Mouse (Mus musculus) lung, embryonic 16.5 days (tissue): Measurements from ENCODE around the gene Hmcn1. TPM values are rescaled to one million over a fixed set of nuclear protein-coding genes. Genes with fewer than 3 reads are reported as not detected.

Experiments used
- ATAC-seq: fragments of 200-750 bp; cut with Nextera tagmentation; 2 replicates; pipeline ENCODE4 v1.8.0; 2017; ENCODE audit warnings: low read depth, mild to moderate bottlenecking, moderate library complexity
- H3K27ac ChIP-seq: fragments of 300-500 bp; sonication (generic); 2 replicates; pipeline ENCODE4 v1.5.1; 2014; ENCODE audit warnings: mild to moderate bottlenecking, control low read depth, low read length
- H3K27me3 ChIP-seq: fragments of 300-500 bp; sonication (generic); 2 replicates; pipeline ENCODE4 v1.6.1; 2014; ENCODE audit warnings: low read depth, low read length, mixed read lengths; ENCODE audit not compliant: control insufficient read depth, insufficient read depth
- H3K36me3 ChIP-seq: fragments of 300-500 bp; sonication (generic); 2 replicates; pipeline ENCODE4 v1.6.1; 2014; ENCODE audit warnings: low read length; ENCODE audit not compliant: control insufficient read depth, insufficient read depth
- H3K4me1 ChIP-seq: fragments of 300-500 bp; sonication (generic); replicated peaks from 2 replicates; pipeline ENCODE4 v1.6.1; 2014; ENCODE audit warnings: low read length, mixed read lengths; ENCODE audit not compliant: control insufficient read depth, insufficient read depth
- H3K4me2 ChIP-seq: fragments of 300-500 bp; sonication (generic); 2 replicates; pipeline ENCODE4 v1.6.1; 2014; ENCODE audit warnings: low read depth, low read length, control low read depth
- H3K4me3 ChIP-seq: fragments of 300-500 bp; sonication (generic); 2 replicates; pipeline ENCODE4 v1.5.1; 2014; ENCODE audit warnings: mild to moderate bottlenecking, low read length, control low read depth
- H3K9ac ChIP-seq: fragments of 300-500 bp; sonication (generic); 2 replicates; pipeline ENCODE4 v1.6.1; 2014; ENCODE audit warnings: low read length, control low read depth
- H3K9me3 ChIP-seq: fragments of 300-500 bp; sonication (generic); 2 replicates; pipeline ENCODE4 v1.6.1; 2016; ENCODE audit warnings: low read length; ENCODE audit not compliant: control insufficient read depth
- WGBS: fragments of 180-500 bp; shearing (Covaris S2); extraction: QIAGEN DNeasy Blood & Tissue Kit; methylation state at CpG from one replicate; pipeline ENCODE4 v1.1.7; 2014; 5-methylcytosine and 5-hydroxymethylcytosine counted together
- polyA plus RNA-seq: library from polyadenylated mRNA; unstranded; fragments of >200 nt; fragmentation: Nextera tagmentation; extraction: Ambion mirVana; gene quantifications from 2 replicates; pipeline ENCODE4 v1.2.1, GENCODE M21; 2015

Hmcn1 gene
- polyA plus RNA-seq, 1 experiment from 2014 or later, result 12.0 TPM

DNA sequence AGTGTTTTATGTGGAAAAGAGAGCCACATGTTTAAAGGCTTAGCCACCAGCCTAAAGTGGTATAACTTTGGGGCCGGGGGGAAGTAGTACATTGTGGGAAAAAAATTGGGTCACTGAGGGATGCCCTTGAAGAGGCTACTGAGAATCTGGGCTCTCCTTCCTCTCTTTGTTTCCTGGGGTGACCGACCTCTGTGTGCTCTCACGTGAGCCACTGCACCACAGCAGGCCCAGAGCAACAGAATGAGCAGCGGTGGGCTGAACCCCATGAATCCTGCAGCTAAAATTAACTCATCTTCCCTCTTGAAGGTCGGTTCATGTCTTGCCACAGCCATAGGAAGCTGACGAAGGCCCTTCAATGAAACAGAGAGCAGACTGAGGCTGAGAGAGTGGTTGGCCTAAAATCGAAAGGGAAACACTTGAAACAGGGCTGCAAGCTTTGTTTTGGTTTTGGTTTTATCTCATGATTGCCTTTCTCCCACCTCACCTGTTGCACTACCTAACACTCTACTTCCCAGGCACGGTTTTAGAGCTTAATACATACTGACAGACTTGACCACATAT is 8.7 kb upstream of the Hmcn1 start:
- Histone ChIP-seq H3K4me2 (no peak overlapping the region), H3K36me3 (no peaks in the 10 kb centered on the region), H3K4me1 (peaks cover 10% of the 10 kb centered on the region), H3K9ac (no peak overlapping the region), H3K4me3 (no peak overlapping the region), H3K9me3 (no peaks in the 10 kb centered on the region), H3K27me3 (no peaks in the 10 kb centered on the region), H3K27ac (no peak overlapping the region)
- 74% methylated on average over 8 of the region's 8 CpGs for WGBS
- ATAC-seq, result no peak

DNA sequence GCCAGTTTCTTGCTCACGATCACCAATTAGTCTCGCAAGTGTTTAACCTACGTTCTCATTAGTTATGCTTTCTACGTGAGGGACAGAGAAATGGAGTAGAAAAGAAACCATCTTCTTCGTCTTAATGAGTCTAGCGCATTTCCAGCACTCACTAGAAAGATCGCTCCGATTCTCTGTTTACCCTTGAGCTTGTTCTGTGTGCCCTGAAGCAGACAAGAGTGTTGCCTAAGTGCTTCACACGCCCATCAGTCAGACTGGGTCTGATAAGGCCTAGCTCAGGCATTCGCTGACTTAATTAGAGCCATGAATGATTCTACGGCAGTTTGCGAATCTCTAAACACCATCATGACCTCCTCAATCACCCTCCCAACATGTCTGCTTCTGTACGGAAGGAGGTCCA is 7.5 kb upstream of the Hmcn1 start:
- Histone ChIP-seq H3K27me3 (no peaks in the 10 kb centered on the region), H3K4me2 (peak overlapping the region; percentile 41), H3K4me3 (no peak overlapping the region; the same call in 1 of the 2 replicates), H3K9ac (no peak overlapping the region), H3K4me1 (peaks cover 10% of the 10 kb centered on the region), H3K9me3 (peaks cover 2% of the 10 kb centered on the region; the same call in 1 of the 2 replicates), H3K36me3 (no peaks in the 10 kb centered on the region), H3K27ac (no peak overlapping the region)
- WGBS, result 24% methylated on average over 13 of the region's 13 CpGs
- ATAC-seq, result 0 out of 2 replicates have a peak, but pooled peaks have one; percentile 36

GRCm38 (mm10) chr1:150994612-150995011 is 1.4 kb upstream of the Hmcn1 start:
- peaks cover 2% of the 10 kb centered on the region; the same call in 1 of the 2 replicates for H3K9me3 ChIP-seq
- ATAC-seq, result no peak
- H3K36me3 ChIP-seq, result no peaks in the 10 kb centered on the region
- H3K4me3 ChIP-seq, result no peak overlapping the region
- no peak overlapping the region for H3K9ac ChIP-seq
- 30% methylated on average over 2 of the region's 2 CpGs for WGBS
- no peak overlapping the region for H3K27ac ChIP-seq
- no peak overlapping the region for H3K4me2 ChIP-seq
- no peaks in the 10 kb centered on the region for H3K27me3 ChIP-seq
- H3K4me1 ChIP-seq, result peaks cover 4% of the 10 kb centered on the region; the same call in 1 of the 2 replicates

GRCm38 (mm10) chr1:150992711-150993161 is 499 bp downstream of the Hmcn1 start:
- no peaks in the 10 kb centered on the region for H3K36me3 ChIP-seq
- H3K4me2 ChIP-seq, result peak overlapping the region; percentile 88
- H3K9ac ChIP-seq, result peak overlapping the region; percentile 81
- H3K4me1 ChIP-seq, result peaks cover 4% of the 10 kb centered on the region; the same call in 1 of the 2 replicates
- 0% methylated on average over 6 of the region's 6 CpGs for WGBS
- ATAC-seq, result no peak; the same call in none of the 2 replicates
- H3K4me3 ChIP-seq, result peak overlapping the region; percentile 73
- H3K9me3 ChIP-seq, result peaks cover 2% of the 10 kb centered on the region; the same call in 1 of the 2 replicates
- no peaks in the 10 kb centered on the region for H3K27me3 ChIP-seq
- peak overlapping the region; percentile 74 for H3K27ac ChIP-seq

- Histone ChIP-seq H3K9me3 (peaks cover 2% of the 10 kb centered on the region; the same call in 1 of the 2 replicates), H3K36me3 (no peaks in the 10 kb centered on the region), H3K4me2 (peak overlapping the region; percentile 88), H3K4me3 (peak overlapping the region; percentile 73), H3K9ac (peak overlapping the region; percentile 65), H3K27me3 (no peaks in the 10 kb centered on the region), H3K27ac (peak overlapping the region; percentile 54), H3K4me1 (peaks cover 4% of the 10 kb centered on the region; the same call in 1 of the 2 replicates)
- 1% methylated on average over 10 of the region's 10 CpGs for WGBS
- no peak for ATAC-seq
These were observed 1.3 kb downstream of the Hmcn1 start for GRCm38 (mm10) chr1:150991745-150992554.

DNA sequence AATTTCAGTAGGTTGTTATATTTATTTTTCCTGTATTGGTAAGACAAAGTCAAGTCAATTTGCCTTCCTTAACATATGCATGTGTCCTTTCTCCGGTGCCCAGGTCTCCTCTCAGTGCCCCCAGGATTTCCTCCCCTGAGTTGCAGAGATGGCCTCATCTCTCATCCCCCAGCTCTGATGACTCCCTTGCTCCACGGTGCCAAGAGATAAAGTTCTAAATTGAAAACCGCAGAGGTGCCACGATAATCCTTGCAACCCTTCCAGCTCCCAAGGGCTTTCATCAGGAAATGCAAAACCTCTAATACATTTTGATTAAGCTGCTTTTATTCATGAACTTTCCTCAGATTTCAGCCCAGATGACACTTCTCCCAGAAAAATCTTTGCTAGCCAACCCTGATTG is 8.3 kb downstream of the Hmcn1 start:
- H3K4me2 ChIP-seq, result no peak overlapping the region
- H3K27ac ChIP-seq, result no peak overlapping the region
- ATAC-seq, result no peak
- no peaks in the 10 kb centered on the region for H3K36me3 ChIP-seq
- H3K9ac ChIP-seq, result no peak overlapping the region
- H3K9me3 ChIP-seq, result no peaks in the 10 kb centered on the region
- no peaks in the 10 kb centered on the region for H3K27me3 ChIP-seq
- peaks cover 5% of the 10 kb centered on the region for H3K4me1 ChIP-seq
- H3K4me3 ChIP-seq, result no peak overlapping the region
- 49% methylated on average over 4 of the region's 4 CpGs for WGBS

- H3K4me2 ChIP-seq, result no peak overlapping the region
- peak; percentile 76 for ATAC-seq
- H3K9me3 ChIP-seq, result no peaks in the 10 kb centered on the region
- H3K9ac ChIP-seq, result no peak overlapping the region
- 46% methylated on average over 6 of the region's 6 CpGs for WGBS
- no peak overlapping the region for H3K4me3 ChIP-seq
- H3K27ac ChIP-seq, result no peak overlapping the region
- no peaks in the 10 kb centered on the region for H3K27me3 ChIP-seq
- peaks cover 5% of the 10 kb centered on the region for H3K4me1 ChIP-seq
- H3K36me3 ChIP-seq, result no peaks in the 10 kb centered on the region
These were observed 9.1 kb downstream of the Hmcn1 start for GRCm38 (mm10) chr1:150984092-150984503.

GRCm38 (mm10) chr1:150978651-150979050 is 14.6 kb downstream of the Hmcn1 start:
- Histone ChIP-seq H3K27me3 (no peaks in the 10 kb centered on the region), H3K4me1 (peaks cover 8% of the 10 kb centered on the region), H3K4me3 (no peak overlapping the region), H3K9me3 (no peaks in the 10 kb centered on the region), H3K9ac (no peak overlapping the region), H3K36me3 (no peaks in the 10 kb centered on the region), H3K27ac (no peak overlapping the region), H3K4me2 (no peak overlapping the region)
- no peak for ATAC-seq
- WGBS, result 84% methylated on average over 3 of the region's 3 CpGs

- no peak overlapping the region for H3K4me2 ChIP-seq
- no peak overlapping the region for H3K27ac ChIP-seq
- no peak overlapping the region for H3K9ac ChIP-seq
These were observed 17.0 kb downstream of the Hmcn1 start for GRCm38 (mm10) chr1:150976263-150976662.

More at GRCm38 (mm10) chr1:150976263-150976662, 17.0 kb downstream of the Hmcn1 start:
- Histone ChIP-seq H3K9me3 (no peaks in the 10 kb centered on the region), H3K36me3 (no peaks in the 10 kb centered on the region), H3K4me1 (peaks cover 8% of the 10 kb centered on the region), H3K27me3 (no peaks in the 10 kb centered on the region), H3K4me3 (no peak overlapping the region)
- 4% methylated on average over 2 of the region's 2 CpGs for WGBS
- no peak for ATAC-seq
